Comparison of ENCODE assay signal across 9 mouse cellular contexts in the genomic region with DNA sequence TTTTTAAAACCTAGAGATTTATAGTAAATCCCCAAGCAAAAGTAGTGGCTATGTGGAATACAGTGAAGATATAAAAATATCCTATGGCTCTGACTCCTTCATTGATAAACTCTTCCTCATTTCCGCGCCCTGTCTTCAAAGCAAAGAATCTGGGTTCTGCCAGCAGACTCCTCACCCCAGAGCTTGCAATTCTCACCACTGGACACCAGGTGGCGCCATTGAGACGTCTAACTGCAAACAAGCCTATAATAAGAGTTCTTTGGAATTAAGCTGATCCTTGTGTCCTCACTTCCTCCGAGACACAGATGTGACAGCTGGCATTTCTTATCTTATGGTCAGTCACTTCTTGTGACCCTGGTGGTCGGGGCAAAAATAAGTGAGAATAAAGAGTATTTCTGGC.
DNase-seq lines count a peak whose midpoint lies in the region; ATAC-seq and TF ChIP-seq lines count a peak whose summit lies in the region.
"Had no signal": no experiment of that assay in that cellular context is flagged by ENCODE, and none has a peak within 500 bp of the region (broad histone marks: within the 10 kb centered on the region; RNA-seq: fewer than 3 reads in every experiment).

No protein-coding gene starts in this region.

- 23% methylated on average over 6 of the region's 6 CpGs for WGBS in intestine, embryonic 14.5 days
- 19% methylated on average over 6 of the region's 6 CpGs for WGBS in intestine, embryonic 16.5 days
- WGBS in heart, postnatal 0 days = 17% methylated on average over 6 of the region's 6 CpGs

- no peak overlapping the region for H3K4me3 ChIP-seq in intestine, embryonic 14.5 days (ENCODE audit: low read depth, low read length)
- no peak overlapping the region for H3K4me3 ChIP-seq in intestine, embryonic 16.5 days (ENCODE audit: low read length)
- no peak overlapping the region for H3K4me3 ChIP-seq in heart, postnatal 0 days (ENCODE audit: low read depth, low read length)
- H3K4me3 ChIP-seq in left cerebral cortex, adult 2 months = no peak overlapping the region
- H3K4me3 ChIP-seq: embryonic facial prominence, embryonic 12.5 days had no signal

- H3K4me2 ChIP-seq in intestine, embryonic 14.5 days (ENCODE audit: low read length) = no peak overlapping the region
- no peak overlapping the region for H3K4me2 ChIP-seq in intestine, embryonic 16.5 days (ENCODE audit: low read depth, low read length)
- no peak overlapping the region for H3K4me2 ChIP-seq in heart, postnatal 0 days (ENCODE audit: low read depth, low read length)
- H3K4me2 ChIP-seq: embryonic facial prominence, embryonic 12.5 days had no signal

- H3K27me3 ChIP-seq in intestine, embryonic 14.5 days (replicated peaks; ENCODE audit: control insufficient read depth, insufficient read depth, low read length) = no peaks in the 10 kb centered on the region
- no peaks in the 10 kb centered on the region for H3K27me3 ChIP-seq in intestine, embryonic 16.5 days (replicated peaks; ENCODE audit: control insufficient read depth, insufficient read depth, low read length)
- no peaks in the 10 kb centered on the region for H3K27me3 ChIP-seq in heart, postnatal 0 days (ENCODE audit: control insufficient read depth, insufficient read depth, low read length)
- H3K27me3 ChIP-seq: embryonic facial prominence, embryonic 12.5 days had no signal

- no peak for TF ChIP-seq EP300 in heart, postnatal 0 days (IDR thresholded peaks at IDR 0.05; ENCODE audit: low read depth)

- H3K9ac ChIP-seq in intestine, embryonic 14.5 days (ENCODE audit: low read length) = no peak overlapping the region
- no peak overlapping the region for H3K9ac ChIP-seq in intestine, embryonic 16.5 days (ENCODE audit: low read depth, low read length)
- H3K9ac ChIP-seq in heart, postnatal 0 days (replicated peaks; ENCODE audit: low read depth, low read length) = no peak overlapping the region
- H3K9ac ChIP-seq: embryonic facial prominence, embryonic 12.5 days had no signal

- no peaks in the 10 kb centered on the region for H3K4me1 ChIP-seq in intestine, embryonic 14.5 days (replicated peaks; ENCODE audit: control insufficient read depth, insufficient read depth, low read length)
- no peaks in the 10 kb centered on the region for H3K4me1 ChIP-seq in intestine, embryonic 16.5 days (ENCODE audit: control insufficient read depth, insufficient read depth, low read length)
- no peaks in the 10 kb centered on the region for H3K4me1 ChIP-seq in heart, postnatal 0 days (ENCODE audit: control insufficient read depth, insufficient read depth)
- H3K4me1 ChIP-seq: embryonic facial prominence, embryonic 12.5 days had no signal

- intact Hi-C loops in left cerebral cortex, adult 2 months (cut with DNase I) = loop anchor here (2.0 kb wide), 1 partner anchor 528 kb away; no protein-coding TSS in a partner anchor

- no peak overlapping the region for H3K27ac ChIP-seq in intestine, embryonic 14.5 days (ENCODE audit: low read depth)
- no peak overlapping the region for H3K27ac ChIP-seq in intestine, embryonic 16.5 days (ENCODE audit: low read length)
- no peak overlapping the region for H3K27ac ChIP-seq in heart, postnatal 0 days (ENCODE audit: low read depth)
- no peak overlapping the region for H3K27ac ChIP-seq in left cerebral cortex, adult 2 months
- H3K27ac ChIP-seq: embryonic facial prominence, embryonic 12.5 days had no signal

- no peaks in the 10 kb centered on the region for H3K9me3 ChIP-seq in intestine, embryonic 14.5 days (ENCODE audit: control insufficient read depth, low read length)
- no peaks in the 10 kb centered on the region for H3K9me3 ChIP-seq in intestine, embryonic 16.5 days (ENCODE audit: control insufficient read depth, low read length)
- no peaks in the 10 kb centered on the region for H3K9me3 ChIP-seq in heart, postnatal 0 days (replicated peaks; ENCODE audit: control insufficient read depth, low read length)
- H3K9me3 ChIP-seq: embryonic facial prominence, embryonic 12.5 days had no signal

- no peak for ATAC-seq in intestine, embryonic 14.5 days (replicated peaks; ENCODE audit: low FRiP score, low TSS enrichment, low read depth)
- no peak for ATAC-seq in intestine, embryonic 16.5 days
- ATAC-seq in heart, postnatal 0 days (ENCODE audit: insufficient read depth, low read depth) = no peak
- peak; percentile 61 for ATAC-seq in monocyte, adult 5-6 weeks (replicated peaks; ENCODE audit: insufficient number of reproducible peaks, low FRiP score, low TSS enrichment, poor library complexity, severe bottlenecking)

- peak; percentile 72 for TF ChIP-seq CTCF in heart, postnatal 0 days (IDR thresholded peaks at IDR 0.05; ENCODE audit: low read depth)
- TF ChIP-seq CTCF in left cerebral cortex, adult 2 months (IDR thresholded peaks at IDR 0.05) = peak; percentile 88

- peak; percentile 89 for DNase-seq in intestine, embryonic 14.5 days (ENCODE audit: low spot score)
- DNase-seq in adrenal gland, postnatal 14 days = peak; percentile 72
- peak; percentile 81 for DNase-seq in embryo, embryonic 9.5 days (ENCODE audit: extremely low spot score)
- DNase-seq in heart, postnatal 0 days (ENCODE audit: low spot score) = peak; percentile 25
- DNase-seq in left cerebral cortex, adult 2 months (ENCODE audit: extremely low spot score in 1 of 2, low spot score in 2 of 2) = peak; percentile 72 to 82
- peak; percentile 33 for DNase-seq in telencephalon, adult 2 months (ENCODE audit: low read depth, low spot score)

- H3K36me3 ChIP-seq in intestine, embryonic 14.5 days (ENCODE audit: control insufficient read depth, insufficient read depth, low read length) = no peaks in the 10 kb centered on the region
- no peaks in the 10 kb centered on the region for H3K36me3 ChIP-seq in intestine, embryonic 16.5 days (ENCODE audit: control insufficient read depth, insufficient read depth, low read length)
- H3K36me3 ChIP-seq in heart, postnatal 0 days (replicated peaks; ENCODE audit: control insufficient read depth, insufficient read depth, low read length) = no peaks in the 10 kb centered on the region
- H3K36me3 ChIP-seq: embryonic facial prominence, embryonic 12.5 days had no signal

Comparison
In these comparisons a context has a peak if more than half of its experiments do, and no peak if none do; other contexts are left out.
1. DNase-seq: peak in every context shown above with its lines; median percentile 89 in intestine, embryonic 14.5 days; 81 in embryo, embryonic 9.5 days; 77 in left cerebral cortex, adult 2 months; 72 in adrenal gland, postnatal 14 days; 33 in telencephalon, adult 2 months; 25 in heart, postnatal 0 days.